Mouse (Mus musculus) kidney, embryonic 16.5 days (tissue): Measurements from ENCODE around the gene Nup107. TPM values are rescaled to one million over a fixed set of nuclear protein-coding genes. Genes with fewer than 3 reads are reported as not detected.

Experiments used
- ATAC-seq: fragments of 200-750 bp; cut with Nextera tagmentation; 2 replicates; pipeline ENCODE4 v1.8.0; 2017; ENCODE audit warnings: moderate TSS enrichment; ENCODE audit not compliant: low FRiP score, low TSS enrichment
- H3K27ac ChIP-seq: fragments of 300-500 bp; sonication (generic); 2 replicates; pipeline ENCODE4 v1.5.1; 2014; ENCODE audit warnings: low read length
- H3K27me3 ChIP-seq: fragments of 300-500 bp; sonication (generic); 2 replicates; pipeline ENCODE4 v1.6.1; 2014; ENCODE audit warnings: low read length, control low read depth, mixed read lengths; ENCODE audit not compliant: insufficient read depth
- H3K36me3 ChIP-seq: fragments of 300-500 bp; sonication (generic); 2 replicates; pipeline ENCODE4 v1.6.1; 2014; ENCODE audit warnings: low read length, control low read depth, mixed read lengths; ENCODE audit not compliant: insufficient read depth
- H3K4me1 ChIP-seq: fragments of 300-500 bp; sonication (generic); 2 replicates; pipeline ENCODE4 v1.6.1; 2014; ENCODE audit warnings: low read length, control low read depth, mixed read lengths; ENCODE audit not compliant: insufficient read depth
- H3K4me2 ChIP-seq: fragments of 300-500 bp; sonication (generic); replicated peaks from 2 replicates; pipeline ENCODE4 v1.6.1; 2014; ENCODE audit warnings: low read depth, low read length
- H3K4me3 ChIP-seq: fragments of 300-500 bp; sonication (generic); 2 replicates; pipeline ENCODE4 v1.5.1; 2014; ENCODE audit warnings: mild to moderate bottlenecking, low read length
- H3K9ac ChIP-seq: fragments of 300-500 bp; sonication (generic); replicated peaks from 2 replicates; pipeline ENCODE4 v1.6.1; 2014; ENCODE audit warnings: low read length
- H3K9me3 ChIP-seq: fragments of 300-500 bp; sonication (generic); 2 replicates; pipeline ENCODE4 v1.6.1; 2016; ENCODE audit warnings: low read length, control low read depth
- WGBS: fragments of 180-500 bp; shearing (Covaris S2); extraction: QIAGEN DNeasy Blood & Tissue Kit; methylation state at CpG from one replicate; pipeline ENCODE4 v1.1.7; 2014; 5-methylcytosine and 5-hydroxymethylcytosine counted together
- polyA plus RNA-seq: library from polyadenylated mRNA; unstranded; fragments of >200 nt; fragmentation: Nextera tagmentation; extraction: Ambion mirVana; gene quantifications from 2 replicates; pipeline ENCODE4 v1.2.1, GENCODE M21; 2015

Nup107 gene
- polyA plus RNA-seq, 1 experiment from 2014 or later: 64.8 TPM

DNA sequence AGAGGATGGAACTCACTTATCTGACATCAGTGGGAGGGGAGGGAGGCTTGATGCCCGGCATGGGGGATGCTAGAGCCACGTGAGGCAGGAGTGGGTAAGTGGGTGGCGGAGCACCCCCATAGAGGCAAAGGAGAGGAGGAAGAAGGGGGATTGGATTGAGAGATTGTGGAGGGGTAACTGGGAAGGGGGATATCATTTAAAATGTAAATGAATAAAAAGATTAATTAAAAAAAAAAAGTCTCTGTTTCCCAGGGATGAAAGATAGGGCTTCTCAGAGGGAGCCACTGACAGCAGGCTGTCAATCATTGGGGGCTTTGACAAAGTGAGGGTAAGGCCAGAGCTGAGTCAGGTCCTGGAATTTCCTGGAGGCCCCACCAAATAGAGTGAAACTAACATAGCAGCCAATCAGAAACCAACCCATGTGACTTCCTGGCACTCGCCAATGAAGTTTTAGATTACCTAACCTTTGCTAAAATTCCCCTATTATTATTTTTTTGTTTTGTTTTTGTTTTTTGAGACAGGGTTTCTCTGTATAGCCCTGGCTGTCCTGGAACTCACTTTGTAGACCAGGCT lies 77.5 kb downstream of the Nup107 start:
- Histone ChIP-seq H3K27ac (no peak overlapping the region), H3K9ac (no peak overlapping the region), H3K4me1 (peaks cover 16% of the 10 kb centered on the region), H3K4me3 (no peak overlapping the region), H3K27me3 (no peaks in the 10 kb centered on the region), H3K36me3 (no peaks in the 10 kb centered on the region), H3K4me2 (no peak overlapping the region), H3K9me3 (no peaks in the 10 kb centered on the region)
- WGBS: 80% methylated on average over 4 of the region's 4 CpGs
- no peak for ATAC-seq

DNA sequence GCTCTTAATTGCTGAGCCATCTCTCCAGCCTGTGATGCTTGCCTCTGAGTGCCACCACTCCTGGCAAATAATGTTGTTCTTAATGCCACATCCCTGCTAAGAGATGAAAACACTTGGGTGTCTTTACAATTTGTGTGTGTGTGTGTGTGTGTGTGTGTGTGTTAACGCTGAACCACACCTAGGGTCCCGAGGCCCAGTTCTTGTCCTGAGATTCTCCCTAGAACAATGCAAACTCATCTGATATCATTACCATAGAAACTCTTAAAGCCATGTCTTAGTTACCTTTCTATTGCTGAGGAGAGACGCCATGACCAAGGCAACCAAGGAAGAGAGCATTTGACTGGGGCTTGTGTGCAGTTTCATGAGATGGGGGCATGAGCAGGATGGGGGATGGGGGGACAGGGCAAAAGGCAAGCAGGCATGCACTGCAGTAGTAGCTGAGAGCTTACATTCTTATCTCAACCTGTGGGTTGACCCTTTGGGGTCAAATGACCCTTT lies 78.4 kb downstream of the Nup107 start:
- no peak overlapping the region for H3K9ac ChIP-seq
- H3K27me3 ChIP-seq: no peaks in the 10 kb centered on the region
- no peak overlapping the region for H3K4me3 ChIP-seq
- no peaks in the 10 kb centered on the region for H3K36me3 ChIP-seq
- no peak overlapping the region for H3K4me2 ChIP-seq
- H3K9me3 ChIP-seq: no peaks in the 10 kb centered on the region
- peaks cover 20% of the 10 kb centered on the region for H3K4me1 ChIP-seq
- 84% methylated on average over 3 of the region's 3 CpGs for WGBS
- ATAC-seq: no peak
- no peak overlapping the region for H3K27ac ChIP-seq

DNA sequence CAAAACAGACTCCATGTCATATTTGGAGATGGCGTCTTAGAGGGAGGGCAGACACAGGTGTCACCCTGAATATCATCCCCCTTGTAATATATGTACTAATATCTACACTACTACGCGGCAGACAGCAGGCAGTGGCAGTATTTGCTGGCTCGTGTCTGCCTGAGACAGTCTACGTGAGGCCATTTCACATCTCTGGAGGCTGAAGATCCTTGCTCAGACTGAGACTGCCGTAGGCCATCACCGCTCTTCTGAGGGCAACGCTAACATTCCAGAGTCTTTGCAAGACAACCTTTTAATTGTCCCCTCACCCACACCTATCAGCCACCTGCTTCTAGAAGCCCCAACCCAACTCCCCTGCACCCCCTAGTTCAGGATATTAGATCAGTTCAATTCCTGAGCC lies 79.0 kb downstream of the Nup107 start:
- no peak for ATAC-seq

GRCm38 (mm10) chr10:117712871-117713270 lies 79.6 kb downstream of the Nup107 start:
- Histone ChIP-seq H3K27ac (no peak overlapping the region), H3K36me3 (peaks cover 3% of the 10 kb centered on the region; the same call in 1 of the 2 replicates), H3K9ac (no peak overlapping the region), H3K4me2 (no peak overlapping the region), H3K27me3 (no peaks in the 10 kb centered on the region), H3K9me3 (no peaks in the 10 kb centered on the region), H3K4me3 (no peak overlapping the region), H3K4me1 (peaks cover 22% of the 10 kb centered on the region)
- ATAC-seq: no peak
- WGBS: 91% methylated on average over 9 of the region's 9 CpGs

More for the DNA sequence above, 79.0 kb downstream of the Nup107 start:
- no peak overlapping the region for H3K27ac ChIP-seq
- H3K36me3 ChIP-seq: peaks cover 3% of the 10 kb centered on the region; the same call in 1 of the 2 replicates
- whole genome bisulfite sequencing: 92% methylated on average over 8 of the region's 8 CpGs
- H3K4me2 ChIP-seq: no peak overlapping the region
- no peaks in the 10 kb centered on the region for H3K27me3 ChIP-seq
- peaks cover 25% of the 10 kb centered on the region for H3K4me1 ChIP-seq
- no peak overlapping the region for H3K4me3 ChIP-seq
- no peak overlapping the region for H3K9ac ChIP-seq
- H3K9me3 ChIP-seq: no peaks in the 10 kb centered on the region

DNA sequence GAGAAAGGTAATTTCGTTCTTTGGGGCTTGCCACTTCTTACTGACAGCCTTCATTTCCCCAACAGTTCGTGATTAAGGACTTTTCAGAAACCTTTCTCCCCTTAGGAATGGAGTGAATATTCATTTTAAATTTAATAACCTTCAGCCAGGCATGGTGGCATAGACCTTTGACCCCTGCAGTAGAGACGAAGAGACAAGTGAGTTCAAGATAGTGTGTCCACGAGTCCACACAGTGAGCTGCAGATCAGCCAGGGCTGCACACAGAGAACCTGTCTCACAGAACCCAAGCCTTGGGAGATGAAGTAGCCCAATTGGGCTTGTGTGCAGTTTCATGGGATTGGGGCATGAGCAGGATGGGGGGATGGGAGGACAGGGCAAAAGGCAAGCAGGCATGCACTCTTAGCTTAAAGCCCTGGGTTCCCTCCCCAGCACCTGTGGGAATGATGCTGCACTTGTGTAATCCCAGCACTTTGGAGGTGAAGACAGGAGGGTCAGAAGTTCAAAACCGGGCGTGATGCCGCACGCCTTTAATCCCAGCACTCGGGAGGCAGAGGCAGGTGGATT lies 80.2 kb downstream of the Nup107 start:
- no peak overlapping the region for H3K27ac ChIP-seq
- no peak for ATAC-seq
- no peaks in the 10 kb centered on the region for H3K27me3 ChIP-seq
- H3K4me2 ChIP-seq: no peak overlapping the region
- peaks cover 16% of the 10 kb centered on the region for H3K4me1 ChIP-seq
- H3K4me3 ChIP-seq: no peak overlapping the region
- peaks cover 3% of the 10 kb centered on the region; the same call in 1 of the 2 replicates for H3K36me3 ChIP-seq
- no peak overlapping the region for H3K9ac ChIP-seq
- 85% methylated on average over 9 of the region's 9 CpGs for WGBS
- H3K9me3 ChIP-seq: no peaks in the 10 kb centered on the region

GRCm38 (mm10) chr10:117711408-117711807 lies 81.1 kb downstream of the Nup107 start:
- Histone ChIP-seq H3K4me3 (peak overlapping the region; percentile 70), H3K9ac (peak overlapping the region; percentile 59), H3K36me3 (peaks cover 8% of the 10 kb centered on the region), H3K9me3 (no peaks in the 10 kb centered on the region), H3K27me3 (no peaks in the 10 kb centered on the region), H3K4me2 (peak overlapping the region; percentile 68), H3K27ac (no peak overlapping the region; the same call in 1 of the 2 replicates), H3K4me1 (peaks cover 16% of the 10 kb centered on the region)
- no peak for ATAC-seq
- 72% methylated on average over 5 of the region's 5 CpGs for WGBS

DNA sequence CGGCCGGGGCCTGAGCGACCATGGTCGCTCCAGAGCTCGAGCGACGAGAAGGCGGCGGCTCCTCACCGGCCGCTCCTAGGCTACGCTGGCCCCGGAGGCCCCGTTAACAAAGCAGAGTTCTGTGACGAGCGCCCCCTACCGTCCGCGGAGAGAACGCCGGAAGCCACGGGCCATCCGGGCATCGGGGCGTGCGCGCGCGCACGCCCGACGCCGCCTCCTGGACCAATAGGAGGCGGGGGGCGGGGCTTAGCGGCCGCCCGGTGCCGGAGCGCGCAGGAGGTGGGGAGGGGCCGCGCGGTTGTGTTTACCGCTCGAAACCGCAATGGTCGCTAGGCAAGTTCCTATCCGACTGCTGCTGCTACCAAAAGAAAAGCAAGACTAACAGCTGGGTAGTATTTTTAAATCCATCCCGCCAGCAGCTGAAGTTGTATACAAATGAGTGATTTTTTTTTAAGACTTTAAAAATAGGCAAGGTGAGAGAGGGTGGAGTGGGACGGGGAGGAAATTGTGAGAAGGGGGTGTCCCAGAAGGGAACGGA lies 81.8 kb downstream of the Nup107 start, which contains the start of gene Mdm2:
Gene Mdm2 (minus strand): TSS at position 155 of the 538 bp plus-strand sequence.
- under 1% methylated on average over 49 of the region's 52 CpGs for WGBS
- H3K9ac ChIP-seq: peak within 1 kb of the TSS; percentile 96

GRCm38 (mm10) chr10:117709930-117710603 lies 82.4 kb downstream of the Nup107 start:
- H3K4me1 ChIP-seq: peaks cover 16% of the 10 kb centered on the region
- peak; percentile 88 for ATAC-seq
- peaks cover 18% of the 10 kb centered on the region for H3K36me3 ChIP-seq
- WGBS: under 1% methylated on average over 61 of the region's 71 CpGs
- peak overlapping the region; percentile 57 for H3K4me2 ChIP-seq
- peak overlapping the region; percentile 70 for H3K4me3 ChIP-seq
- peak overlapping the region; percentile 96 for H3K9ac ChIP-seq
- H3K9me3 ChIP-seq: no peaks in the 10 kb centered on the region
- H3K27ac ChIP-seq: peak overlapping the region; percentile 93
- no peaks in the 10 kb centered on the region for H3K27me3 ChIP-seq

More for the DNA sequence above, 81.8 kb downstream of the Nup107 start, which contains the start of gene Mdm2:
- Histone ChIP-seq H3K4me1 (peaks cover 16% of the 10 kb centered on the region), H3K27ac (peak within 1 kb of the TSS; percentile 93), H3K9me3 (no peaks in the 10 kb centered on the region), H3K27me3 (no peaks in the 10 kb centered on the region), H3K36me3 (peaks cover 12% of the 10 kb centered on the region), H3K4me2 (peak within 1 kb of the TSS; percentile 68), H3K4me3 (peak within 1 kb of the TSS; percentile 70)
- peak; percentile 94 for ATAC-seq

DNA sequence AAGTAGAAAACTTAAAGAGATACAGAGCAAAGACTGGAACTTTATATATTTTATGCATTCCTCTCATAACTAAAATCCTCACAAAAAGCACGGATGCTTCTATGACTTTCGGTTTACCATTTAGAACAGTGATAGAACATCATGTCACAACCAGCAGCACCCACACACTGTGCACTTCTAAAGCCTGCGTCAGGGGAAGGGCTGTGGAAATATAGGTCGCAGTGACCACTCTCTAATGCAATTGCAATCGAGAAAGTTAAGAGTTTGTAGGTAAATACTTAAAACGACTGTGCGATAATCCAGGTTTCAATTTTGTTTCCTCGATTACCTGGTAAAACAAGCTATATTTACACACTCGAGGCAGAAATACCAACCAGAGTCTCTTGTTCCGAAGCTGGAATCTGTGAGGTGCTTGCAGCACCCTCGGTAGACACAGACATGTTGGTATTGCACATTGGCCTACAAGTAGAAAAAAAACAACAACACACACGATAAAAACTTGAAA lies 83.1 kb downstream of the Nup107 start:
- Histone ChIP-seq H3K9ac (peak overlapping the region; percentile 96), H3K9me3 (no peaks in the 10 kb centered on the region), H3K27ac (peak overlapping the region; percentile 93), H3K36me3 (peaks cover 24% of the 10 kb centered on the region), H3K4me2 (peak overlapping the region; percentile 57), H3K4me1 (peaks cover 16% of the 10 kb centered on the region), H3K4me3 (peak overlapping the region; percentile 70), H3K27me3 (no peaks in the 10 kb centered on the region)
- ATAC-seq: no peak
- 41% methylated on average over 12 of the region's 12 CpGs for WGBS
